Mouse (Mus musculus): ENCODE measurements at regions not wholly inside any gene's neighbourhood (a gene's known extent, or its start where the extent isn't known, plus 50 kb on each side); places are given as distances from the start of the nearest gene placed in this dataset.

DNA sequence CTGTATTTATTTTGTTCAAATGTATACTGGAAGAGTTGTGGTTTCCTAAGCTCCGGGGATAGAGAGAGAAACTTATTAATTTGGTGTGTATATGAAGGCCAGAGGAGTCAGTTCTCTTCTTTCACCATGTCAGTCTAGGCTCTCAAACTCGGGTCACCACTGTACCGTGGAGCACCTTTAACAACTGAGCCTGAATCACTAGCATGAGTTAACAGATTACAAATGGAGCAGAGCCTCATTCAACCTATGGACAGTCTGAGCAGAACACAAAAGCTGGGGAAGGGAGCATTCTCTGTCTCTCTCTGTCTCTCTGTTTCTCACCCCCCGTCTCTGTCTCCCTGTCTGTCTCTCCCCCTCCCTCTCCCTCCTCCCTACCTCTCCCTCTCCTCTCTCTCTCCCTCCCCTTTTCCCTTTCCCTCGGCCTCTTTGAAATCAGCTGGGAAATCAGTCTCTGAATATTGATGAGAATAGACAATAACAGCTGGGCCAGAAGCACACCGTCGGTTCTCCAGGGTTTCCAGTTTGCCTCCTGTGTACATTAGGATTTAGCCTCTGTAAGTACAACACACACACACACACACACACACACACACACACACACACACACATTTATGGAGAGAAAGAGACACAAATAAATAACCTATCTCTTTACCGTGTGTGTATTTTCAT is 200.4 kb upstream of the 1700056E22Rik start:
- no peak for TF ChIP-seq ZC3H11A (IDR thresholded peaks at IDR 0.05; ENCODE audit: low read depth, low read length)
- no peak for TF ChIP-seq CTCF (IDR thresholded peaks at IDR 0.05 in 2 of 3, conservative IDR thresholded peaks at IDR 0.05 in 1 of 3; ENCODE audit: control insufficient read depth in 1 of 3, insufficient read depth in 1 of 3, low read depth in 2 of 3, low read length in 3 of 3, poor library complexity in 1 of 3, severe bottlenecking in 1 of 3)
- no peak for TF ChIP-seq EP300 (IDR thresholded peaks at IDR 0.05; ENCODE audit: low read depth in 1 of 2, low read length in 2 of 2)
- TF ChIP-seq POLR2A (IDR thresholded peaks at IDR 0.05; ENCODE audit: control insufficient read depth in 1 of 2, insufficient read depth in 1 of 2, low read depth in 1 of 2, low read length in 2 of 2, poor library complexity in 1 of 2) = no peak
- TF ChIP-seq USF1 (IDR thresholded peaks at IDR 0.05; ENCODE audit: low read depth, low read length) = no peak
- TF ChIP-seq POLR2AphosphoS2 (IDR thresholded peaks at IDR 0.05; ENCODE audit: low read length) = no peak
- no peak for TF ChIP-seq GATA1 (IDR thresholded peaks at IDR 0.05; ENCODE audit: low read depth, low read length)
- no peak for TF ChIP-seq CHD2 (IDR thresholded peaks at IDR 0.05; ENCODE audit: low read length)
- TF ChIP-seq CHD1 (IDR thresholded peaks at IDR 0.05; ENCODE audit: low read depth, low read length) = no peak
- no peak for TF ChIP-seq UBTF (IDR thresholded peaks at IDR 0.05; ENCODE audit: borderline replicate concordance, insufficient read depth, low read depth, low read length)
- no peak for TF ChIP-seq ETS1 (IDR thresholded peaks at IDR 0.05; ENCODE audit: low read depth, low read length)
- no peak for TF ChIP-seq MEF2A (IDR thresholded peaks at IDR 0.05; ENCODE audit: extremely low read depth, insufficient replicate concordance, low read depth, low read length, poor library complexity, severe bottlenecking)
- no peak for TF ChIP-seq ELF1 (IDR thresholded peaks at IDR 0.05; ENCODE audit: low read depth, low read length)

Data from MEL (cell line).